Mouse (Mus musculus) gastrocnemius, adult 8-10 months (tissue): ENCODE results near the gene T. TPM values are rescaled to one million over a fixed set of nuclear protein-coding genes. Genes with fewer than 3 reads are reported as not detected.

Experiments
- DNase-seq, 2 experiments: peaks; one replicate each; pipeline ENCODE4 v3.0.0; 2022; ENCODE audit warnings: low spot score in 2 of 2
- total RNA-seq, 4 experiments: library from RNA; stranded (reverse); gene quantifications; 2 replicates each; pipeline ENCODE4 v1.2.4; 2022

T gene
- total RNA-seq, 4 experiments from 2014 or later: not detected

DNA sequence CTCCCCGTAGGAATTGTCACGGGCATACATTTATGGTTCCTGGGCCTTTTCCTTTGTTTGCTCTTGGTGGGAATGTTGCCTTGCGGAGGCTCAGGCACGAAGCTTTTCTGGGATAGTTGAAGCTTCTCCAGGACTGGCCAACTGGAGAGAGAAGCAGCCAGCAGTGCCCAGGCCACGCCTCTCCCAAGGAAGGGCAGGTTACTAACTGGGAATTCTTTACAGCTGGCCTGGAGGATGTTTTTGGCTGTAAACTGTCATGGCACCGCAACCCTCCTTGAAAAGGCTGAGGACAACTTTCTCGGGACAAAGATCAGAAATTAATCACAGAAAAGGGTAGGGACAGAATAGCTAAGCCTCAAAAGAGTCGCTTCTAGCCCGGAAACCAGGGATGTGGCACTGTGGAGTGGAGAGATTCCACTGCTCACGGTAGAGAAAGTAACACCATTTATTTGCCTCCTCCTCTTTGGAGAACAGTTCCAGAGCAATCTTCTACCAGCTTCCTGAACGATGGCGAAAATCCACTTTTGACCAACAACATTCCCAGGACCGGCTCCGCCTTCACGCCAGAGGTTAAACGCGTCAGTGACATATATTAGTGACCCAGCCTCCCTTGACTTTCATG, 1.9 kb upstream of the T start:
- DNase-seq: no peak

DNA sequence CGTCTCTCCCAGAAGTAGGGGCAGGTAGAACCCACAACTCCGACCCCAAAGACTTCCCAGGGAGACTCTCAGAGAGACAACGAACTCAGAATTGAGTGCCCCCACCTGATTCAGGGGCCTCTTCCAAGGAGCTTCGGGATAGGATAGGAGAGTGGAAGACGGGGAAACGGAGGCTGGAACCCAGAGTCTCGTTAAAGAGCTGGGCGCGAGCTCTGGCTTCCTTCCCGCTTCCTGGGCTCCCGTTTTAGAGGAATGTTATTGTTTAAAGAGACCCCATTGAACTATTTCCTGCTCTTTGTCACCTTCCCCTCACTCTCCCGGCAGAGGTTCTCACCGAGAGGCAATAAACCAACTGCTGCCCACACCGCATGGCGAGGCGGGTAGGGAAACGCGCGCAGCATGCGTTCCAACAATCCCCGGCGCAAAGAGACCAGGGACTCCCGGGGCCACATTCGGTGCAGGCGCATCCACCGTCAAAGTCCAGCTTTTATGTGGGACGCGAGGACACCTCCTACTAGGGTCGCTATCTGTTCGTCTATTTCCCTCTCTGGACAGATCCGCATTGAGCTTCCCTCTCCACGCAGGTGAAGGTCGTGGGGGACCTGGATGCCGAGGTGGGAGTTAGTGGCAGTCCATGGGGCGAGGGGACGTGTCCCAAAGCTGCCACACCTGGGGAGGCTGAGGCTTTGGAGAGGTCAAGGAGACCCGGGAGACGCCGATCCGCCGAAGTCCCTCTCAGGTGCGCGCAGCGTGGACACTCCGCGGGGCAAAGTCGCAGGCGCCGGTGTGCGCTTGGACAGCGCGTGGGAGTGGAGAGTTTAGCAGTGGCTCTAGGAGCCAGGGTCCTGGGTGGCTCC, 874 bp upstream of the T start:
- DNase-seq: no peak

DNA sequence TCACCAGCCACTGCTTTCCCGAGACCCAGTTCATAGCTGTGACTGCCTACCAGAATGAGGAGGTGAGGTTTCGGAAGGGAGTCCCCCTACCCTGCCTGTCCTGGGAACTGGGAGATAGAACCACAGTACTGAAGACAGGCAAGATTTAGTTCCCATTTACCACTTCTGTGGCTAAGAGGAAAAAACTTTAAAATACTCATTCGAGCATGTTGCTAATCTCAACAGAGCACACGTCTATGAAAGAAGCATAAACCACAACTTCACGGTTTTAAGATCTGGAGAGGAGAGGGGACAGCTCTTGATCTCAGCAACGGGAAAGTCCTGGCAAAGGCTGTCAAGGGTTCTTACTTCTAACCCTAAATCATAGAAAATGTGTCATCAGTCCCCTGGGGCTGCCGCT, 2.0 kb downstream of the T start:
- no peak for DNase-seq

DNA sequence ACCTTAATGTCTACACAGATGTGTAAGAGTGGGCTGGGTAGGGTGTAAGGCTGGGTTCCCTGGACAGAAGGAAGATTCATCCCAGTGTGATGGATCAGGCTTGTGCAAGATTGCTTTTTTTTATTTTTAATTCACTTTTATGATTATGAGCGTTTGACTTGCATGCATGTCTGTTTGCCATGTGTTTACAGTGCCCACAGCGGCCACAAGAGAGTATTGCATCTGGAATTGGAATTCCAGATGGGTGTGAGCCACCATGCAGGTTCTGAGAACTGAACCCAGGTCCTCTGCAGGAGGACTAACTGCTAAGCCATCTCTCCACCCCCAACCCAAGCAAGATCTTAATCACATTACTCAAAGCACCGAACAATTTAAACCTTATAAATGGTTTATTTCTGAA, 9.8 kb downstream of the T start:
- DNase-seq: no peak

DNA sequence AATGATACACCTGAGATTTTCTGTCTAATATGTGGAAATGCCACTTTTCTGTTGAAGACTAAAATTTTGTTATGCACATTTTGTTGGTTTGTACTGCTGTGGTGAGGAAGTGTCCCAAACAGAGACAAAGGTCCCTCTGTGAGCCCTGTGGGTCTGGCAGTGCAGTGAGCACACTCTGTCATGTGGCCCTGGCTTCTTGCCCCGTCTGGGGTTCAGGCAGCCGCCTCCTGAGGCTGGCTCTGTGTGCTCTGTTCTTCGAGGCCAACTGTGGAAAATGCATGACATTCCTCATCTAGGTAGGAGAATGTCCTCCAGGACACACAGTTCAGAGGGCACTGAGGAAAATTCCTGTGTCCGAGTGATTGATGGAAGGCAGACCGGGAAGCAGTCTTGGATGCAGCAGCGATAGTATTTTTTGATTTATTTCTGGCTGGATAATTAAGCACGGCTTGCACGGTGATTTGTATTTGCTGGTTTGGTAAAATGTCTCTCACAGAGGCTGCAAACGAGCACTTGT, 13.5 kb downstream of the T start:
- DNase-seq: no peak

DNA sequence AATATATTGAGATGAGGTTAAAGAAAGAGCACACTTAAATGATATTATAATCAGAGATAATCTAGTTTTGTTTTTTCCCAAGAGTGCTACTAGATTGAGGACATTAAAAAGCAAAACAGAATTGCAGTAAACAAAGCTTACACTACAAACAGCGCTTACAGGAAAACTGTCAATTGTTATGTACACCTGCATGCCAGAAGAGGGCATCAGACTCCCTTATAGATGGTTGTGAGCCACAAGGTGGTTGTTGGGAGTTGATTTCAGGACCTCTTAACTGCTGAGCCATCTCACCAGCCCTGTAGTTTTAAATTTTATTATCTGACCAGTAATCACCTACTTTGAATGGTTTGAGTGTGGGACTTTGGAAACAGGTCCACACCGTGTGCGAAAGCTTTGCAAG, 14.1 kb downstream of the T start:
- no peak for DNase-seq

DNA sequence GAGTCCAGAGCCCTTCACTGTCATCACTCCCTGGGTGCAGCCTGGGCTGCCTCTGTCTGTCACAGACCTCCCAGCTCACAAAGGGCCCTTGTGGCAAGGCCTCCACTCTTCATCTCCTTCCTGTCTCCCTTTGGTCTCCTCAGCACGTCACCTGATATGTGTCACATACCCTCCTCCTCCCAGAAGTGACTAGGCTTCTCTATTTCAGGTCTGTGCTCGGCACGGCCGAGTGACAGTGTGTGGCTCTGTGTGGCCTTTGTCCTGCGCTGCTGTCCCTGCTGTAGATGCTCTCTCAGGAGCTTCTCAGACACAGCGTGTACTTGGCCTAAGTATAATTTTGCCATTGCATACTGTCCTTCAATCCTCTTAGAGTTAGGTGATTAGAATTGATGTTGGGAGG, 21.0 kb downstream of the T start:
- DNase-seq: no peak

DNA sequence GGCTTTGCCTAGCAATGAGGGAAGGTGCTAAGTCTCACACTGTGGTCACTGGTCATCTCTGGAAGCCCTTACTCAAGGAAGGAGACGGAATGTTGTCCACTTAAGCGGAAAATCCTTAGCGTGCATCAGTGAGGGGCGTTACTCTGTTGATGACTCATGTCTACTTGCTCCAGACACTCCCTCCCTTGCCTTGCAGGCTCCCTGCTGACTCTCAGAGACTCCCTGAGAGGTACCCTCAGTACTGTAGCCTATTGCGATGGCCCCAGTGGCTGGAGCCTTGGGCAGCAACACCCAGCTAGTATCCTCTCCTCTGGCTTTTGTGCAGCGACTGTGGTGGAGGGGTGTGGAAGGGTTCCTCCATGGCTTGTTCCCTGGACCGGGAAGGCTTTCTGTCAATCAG, 21.4 kb downstream of the T start:
- no peak for DNase-seq

DNA sequence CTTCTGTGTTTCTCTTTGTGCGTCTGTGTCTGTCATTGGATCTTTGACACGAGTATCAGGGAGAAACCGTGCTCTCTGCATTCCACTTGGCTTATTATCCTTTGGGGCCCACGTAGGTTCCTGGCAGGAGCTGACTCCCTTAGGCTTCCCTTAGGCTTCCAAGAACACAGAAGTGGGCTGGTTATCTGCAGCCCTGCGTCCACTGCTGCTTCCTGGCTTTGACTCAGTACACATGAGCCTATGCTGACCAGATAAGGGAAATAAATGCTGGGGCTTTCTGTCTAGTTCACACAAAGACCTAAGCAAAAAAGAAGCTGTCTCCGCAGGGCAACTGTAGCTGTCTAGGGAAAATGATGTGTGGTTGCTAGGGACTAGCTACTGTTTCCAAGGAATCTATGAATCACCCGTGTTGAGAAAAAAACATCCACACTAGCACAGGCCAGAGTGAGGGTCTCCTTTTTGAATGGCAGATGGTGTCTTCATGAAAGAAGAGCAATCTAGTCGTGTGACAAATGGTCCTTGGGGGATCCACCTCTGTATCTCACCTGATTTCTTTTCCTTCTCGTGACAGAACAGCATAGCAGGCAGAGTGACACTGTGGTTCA, 22.7 kb downstream of the T start:
- no peak for DNase-seq

DNA sequence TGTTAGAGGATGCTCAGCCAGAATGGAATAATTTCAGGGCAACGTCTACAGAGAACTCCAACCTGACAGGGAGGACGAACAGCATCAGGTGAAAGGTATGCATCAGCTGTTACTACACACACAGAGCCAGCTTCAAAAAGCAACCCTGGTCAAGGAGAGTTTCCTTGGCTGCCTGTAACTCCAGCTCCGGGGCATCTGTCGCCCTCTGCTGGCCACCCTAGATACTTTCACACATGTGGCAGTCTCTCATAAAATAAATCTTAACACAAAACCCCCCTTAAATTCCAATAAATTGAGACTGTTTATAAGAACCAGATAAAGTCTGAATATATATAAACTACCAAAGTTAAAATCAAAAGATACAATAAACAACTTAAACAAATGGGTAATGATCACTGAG, 27.3 kb downstream of the T start:
- no peak for DNase-seq

DNA sequence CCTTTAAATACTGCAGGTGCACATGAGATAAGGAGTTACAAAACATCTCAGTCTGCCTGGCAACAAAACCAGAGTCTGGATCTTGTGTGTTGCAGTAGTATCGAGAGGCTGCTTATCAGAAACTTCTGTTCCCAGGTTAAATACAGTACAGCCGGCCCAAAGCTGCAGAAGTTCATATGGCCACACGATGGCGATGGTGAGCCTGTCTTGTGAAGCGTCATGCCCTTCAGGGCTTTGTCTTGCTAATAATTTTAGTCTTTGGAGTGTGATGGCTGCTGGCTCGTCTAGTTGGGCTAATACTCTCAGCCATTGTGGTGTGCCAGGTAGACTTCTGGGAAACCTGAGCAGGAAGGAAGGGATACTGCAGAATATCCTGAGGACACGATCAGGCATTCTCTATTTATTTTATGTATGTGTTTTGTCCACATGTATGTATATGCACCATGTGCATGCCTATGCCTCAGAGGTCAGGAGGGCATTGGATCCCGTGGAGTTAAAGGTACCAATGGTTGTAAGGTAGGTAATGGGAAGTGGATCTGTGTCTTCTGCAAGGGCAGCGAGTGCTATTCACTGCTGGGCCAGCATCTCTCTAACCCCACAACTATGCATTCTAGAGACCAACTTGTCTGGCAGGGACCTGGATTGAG, 29.4 kb downstream of the T start:
- DNase-seq: no peak

DNA sequence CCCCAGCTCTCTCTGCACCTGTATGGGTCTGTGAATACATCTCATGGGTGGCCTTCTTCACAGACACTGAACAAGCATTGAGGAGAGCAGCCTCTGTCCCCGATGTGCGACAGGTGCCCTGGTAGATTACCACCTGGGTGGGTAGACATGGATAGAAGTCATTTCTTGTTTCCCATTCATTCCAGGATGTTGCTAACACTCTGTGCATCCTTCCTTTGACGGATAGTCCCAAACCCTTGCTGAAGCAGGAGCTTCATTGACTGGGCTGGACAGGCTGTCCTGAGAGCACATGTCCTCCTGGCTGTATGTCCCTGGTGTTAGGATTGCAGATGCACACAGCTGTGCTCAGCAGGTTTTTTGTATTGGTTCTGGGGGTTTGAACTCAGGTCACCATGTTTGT, 33.5 kb downstream of the T start:
- DNase-seq: no peak

DNA sequence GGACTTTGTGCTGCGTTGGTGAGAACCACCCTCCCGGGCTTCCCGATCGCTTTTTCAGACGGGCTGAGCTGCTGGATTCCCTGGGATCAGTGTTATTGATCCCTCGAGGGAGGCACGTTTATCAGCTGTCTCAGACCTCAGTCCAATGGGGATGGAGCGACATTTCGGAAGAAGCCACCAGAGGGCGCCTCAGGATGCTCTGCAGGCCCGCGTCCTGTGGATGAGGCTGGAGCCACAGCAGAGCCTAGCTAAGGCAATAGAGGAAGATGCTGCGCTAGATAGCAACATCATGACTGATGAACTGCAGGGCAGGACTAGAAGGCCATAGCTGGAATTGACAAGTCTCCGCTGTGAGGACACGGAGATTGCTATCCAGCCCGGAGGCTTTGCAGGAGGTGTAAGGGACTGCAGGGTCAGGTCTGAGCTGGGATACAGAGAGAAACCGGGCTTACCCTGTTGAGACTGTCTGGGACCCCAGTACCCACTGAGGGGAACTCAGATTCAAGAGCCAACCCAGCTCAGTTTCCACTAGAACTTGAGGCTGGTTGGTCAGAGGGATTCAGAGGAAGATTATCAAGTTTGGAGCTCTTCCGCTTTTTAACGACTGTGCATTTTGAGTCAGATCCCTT, 34.6 kb downstream of the T start:
- peak; percentile 44 to 54 for DNase-seq

DNA sequence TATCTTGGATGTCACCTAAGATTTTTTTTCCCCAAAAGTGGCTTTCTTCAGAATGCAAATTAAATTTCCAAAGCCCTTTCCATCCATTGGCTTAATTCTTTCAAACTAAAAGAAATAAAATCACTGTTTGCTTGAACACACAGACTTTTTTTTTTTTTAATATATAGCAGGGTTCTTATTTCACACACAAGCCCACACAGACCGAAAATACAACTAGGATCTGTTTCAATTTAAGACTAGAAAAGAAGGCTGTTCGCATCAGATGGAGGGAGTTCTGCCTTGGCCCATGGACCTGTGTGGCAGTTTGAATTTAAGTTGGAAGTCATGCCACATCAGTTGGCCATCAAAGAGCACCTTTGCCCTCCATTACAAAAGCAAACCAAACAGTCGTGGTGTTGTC, 44.3 kb downstream of the T start:
- no peak for DNase-seq

DNA sequence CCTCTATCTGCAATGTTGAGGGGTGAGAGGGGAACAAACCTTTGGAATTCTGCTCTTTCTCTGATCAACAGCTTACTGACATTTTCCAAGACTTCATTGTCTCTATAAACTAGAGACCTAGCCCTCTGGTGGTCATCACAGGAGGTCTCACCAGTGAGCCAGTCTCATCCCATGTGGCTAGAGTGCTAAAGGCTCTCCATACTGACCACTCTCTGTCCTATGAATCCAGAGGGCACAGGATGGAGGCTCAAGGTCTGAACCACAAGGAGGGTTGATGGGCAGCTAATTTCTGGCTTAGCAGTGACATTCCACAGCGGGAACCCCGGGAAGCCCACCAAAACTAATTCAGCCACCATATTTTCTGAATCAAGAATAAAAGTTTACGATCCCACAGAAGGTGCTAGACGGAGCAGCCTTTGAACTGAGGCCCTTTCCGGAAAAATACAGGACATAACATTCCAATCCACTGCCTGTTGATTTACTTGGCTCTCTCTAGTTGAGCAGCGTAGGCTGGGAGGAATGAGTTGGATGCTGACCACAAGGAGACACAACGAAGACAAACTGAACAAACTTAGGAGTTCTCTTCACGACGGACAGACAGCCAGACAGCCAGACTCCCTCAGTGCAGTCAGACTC, 45.4 kb downstream of the T start:
- DNase-seq: no peak

DNA sequence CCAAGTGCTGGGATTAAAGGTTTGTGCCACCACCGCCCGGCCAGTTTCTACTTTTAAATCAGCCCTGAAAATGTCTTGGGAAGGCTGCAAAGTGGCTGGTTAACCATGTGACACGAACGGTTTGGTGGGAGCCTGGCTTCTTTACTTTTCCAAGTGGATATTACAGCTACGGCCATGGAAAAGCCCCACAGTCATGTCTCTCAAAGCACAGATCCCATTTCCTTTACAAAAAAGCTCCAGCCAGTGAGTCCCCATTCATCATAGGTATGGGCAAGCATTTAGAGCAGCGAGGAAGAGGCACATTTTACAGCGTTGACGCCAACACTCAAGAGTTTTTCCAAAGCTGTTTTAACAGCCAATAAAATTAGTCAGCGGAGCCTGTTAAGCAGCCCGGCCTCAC, 47.6 kb downstream of the T start:
- no peak for DNase-seq

DNA sequence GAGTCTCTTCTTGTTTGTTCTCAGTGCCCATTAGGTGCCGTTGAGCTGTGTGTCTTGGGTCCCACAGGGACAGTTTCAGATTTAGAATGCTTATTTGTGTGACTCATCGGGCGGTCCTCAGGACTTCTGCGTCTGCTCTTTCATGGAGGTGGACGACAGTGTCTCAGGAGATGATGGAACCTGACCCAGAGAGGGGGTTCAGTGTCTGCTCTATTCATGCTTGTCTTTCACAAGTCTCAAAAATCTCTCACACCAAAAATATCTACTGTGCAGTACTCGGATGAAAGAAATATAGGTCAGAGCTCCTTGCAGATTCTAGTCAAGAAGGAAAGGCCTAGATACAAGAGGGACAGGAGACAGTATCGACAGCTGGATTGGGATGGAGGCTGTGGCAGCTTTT, 48.7 kb downstream of the T start:
- DNase-seq: no peak

DNA sequence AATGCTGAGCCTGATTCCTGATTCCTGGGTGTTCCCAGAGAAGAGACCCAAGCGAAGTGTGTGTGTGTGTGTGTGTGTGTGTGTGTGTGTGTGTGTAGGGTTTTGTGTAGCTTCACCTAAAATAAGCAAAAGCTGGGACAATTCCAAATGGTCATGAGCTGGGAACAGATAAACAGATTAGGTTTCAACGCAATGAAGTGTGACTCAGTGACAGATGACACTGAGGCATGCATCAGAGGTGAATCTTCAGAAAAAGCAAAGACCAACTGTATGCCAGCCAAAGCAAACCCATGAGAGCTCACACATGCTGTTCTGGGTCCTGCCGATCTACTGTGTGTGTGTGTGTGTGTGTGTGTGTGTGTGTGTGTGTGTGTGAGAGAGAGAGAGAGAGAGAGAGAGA, 50.0 kb downstream of the T start:
- DNase-seq: no peak

DNA sequence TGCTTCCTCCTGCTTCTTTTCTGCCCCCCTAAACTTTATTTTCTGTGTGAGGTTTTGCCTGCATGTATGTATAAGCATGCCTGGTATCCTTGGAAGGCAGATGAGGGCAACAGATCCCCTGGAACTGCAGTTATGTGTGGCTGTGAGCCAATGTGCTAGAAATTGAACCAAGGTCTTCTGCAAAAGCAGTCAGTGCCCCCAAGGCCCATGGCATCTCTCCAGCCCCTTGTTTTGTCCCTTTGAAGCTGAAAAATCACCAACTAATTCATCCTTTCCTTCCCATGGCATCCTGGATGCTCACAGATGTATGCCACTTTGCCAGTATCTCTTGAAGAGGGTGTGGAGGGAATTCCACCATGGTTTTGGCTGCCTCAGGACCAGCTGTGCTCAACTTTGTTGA, 50.9 kb downstream of the T start:
- DNase-seq: no peak

DNA sequence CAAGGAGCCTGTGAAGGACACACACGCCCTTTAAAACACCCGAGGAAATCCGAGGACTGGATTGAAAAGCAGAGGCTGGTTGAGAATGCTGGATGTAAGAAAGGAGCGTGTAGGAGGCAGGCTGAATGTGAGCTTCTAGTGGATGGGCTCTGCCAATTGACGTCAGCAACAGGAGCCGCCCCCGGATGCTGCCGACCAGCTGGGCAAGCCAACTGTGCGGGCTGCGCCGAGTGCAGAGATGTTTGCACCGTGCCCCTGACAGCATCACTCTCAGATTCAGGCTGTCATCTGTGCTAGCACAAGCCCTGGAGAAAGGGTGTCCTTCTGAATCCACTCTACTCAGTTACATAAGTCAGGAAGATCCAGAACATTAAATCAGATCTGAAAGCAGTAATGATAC, 53.6 kb downstream of the T start:
- peak in 1 of 2 experiments; percentile 16 for DNase-seq

DNA sequence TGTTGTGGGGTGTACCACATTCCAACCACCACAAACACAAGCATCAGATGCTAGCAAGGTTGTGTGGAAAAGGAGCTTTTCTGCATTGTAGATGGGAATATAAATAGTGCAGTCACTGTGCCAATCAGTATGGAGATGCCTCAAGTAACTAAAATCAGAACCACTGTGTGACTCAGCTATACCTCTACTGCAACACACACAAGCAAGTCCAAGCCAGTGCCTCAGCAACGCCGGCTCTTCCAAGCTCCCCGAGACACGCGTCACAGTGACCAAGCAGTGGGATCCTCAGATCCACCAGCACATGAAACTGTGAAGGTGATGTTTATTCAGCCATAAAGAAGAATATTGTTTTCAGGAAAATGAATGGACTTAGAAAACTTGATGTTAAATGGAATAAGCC, 56.7 kb downstream of the T start:
- no peak for DNase-seq
